Mouse (Mus musculus) testis, adult 2 months (tissue): ENCODE data around the gene Asb8.

Experiments
- CTCF ChIP-seq: fragments of 200-500 bp; IDR thresholded peaks from 2 replicates; pipeline ENCODE4 v1.5.1; 2012; ENCODE audit warnings: low read depth, mild to moderate bottlenecking, inconsistent platforms, low read length, moderate library complexity; ENCODE audit not compliant: control insufficient read depth, insufficient read depth, insufficient replicate concordance
- POLR2A ChIP-seq: fragments of 200-500 bp; IDR thresholded peaks from 2 replicates; pipeline ENCODE4 v1.6.1; 2012; ENCODE audit warnings: low read depth, mild to moderate bottlenecking, inconsistent platforms, low read length, moderate library complexity; ENCODE audit not compliant: control insufficient read depth

GRCm38 (mm10) chr15:98139763-98140162 is 25.7 kb downstream of the Asb8 start:
- TF ChIP-seq CTCF (no peak), POLR2A (no peak)
